Mouse (Mus musculus) limb, embryonic 15.5 days (tissue): ENCODE data around the gene Fat3. TPM values are rescaled to one million over a fixed set of nuclear protein-coding genes. Genes with fewer than 3 reads are reported as not detected.

ENCODE experiments used
- ATAC-seq: fragments of 200-750 bp; cut with Nextera tagmentation; 2 replicates; pipeline ENCODE4 v1.8.0; 2017; ENCODE audit warnings: low read depth, moderate TSS enrichment; ENCODE audit not compliant: insufficient number of reproducible peaks, low FRiP score, low TSS enrichment
- H3K27ac ChIP-seq: fragments of 300-500 bp; sonication (generic); 2 replicates; pipeline ENCODE4 v1.5.1; 2015; ENCODE audit warnings: moderate library complexity, mild to moderate bottlenecking, inconsistent platforms
- H3K27me3 ChIP-seq: fragments of 300-500 bp; sonication (generic); 2 replicates; pipeline ENCODE4 v1.6.1; 2015; ENCODE audit warnings: inconsistent platforms
- H3K36me3 ChIP-seq: fragments of 300-500 bp; sonication (generic); 2 replicates; pipeline ENCODE4 v1.6.1; 2015; ENCODE audit warnings: inconsistent platforms
- H3K4me1 ChIP-seq: fragments of 300-500 bp; sonication (generic); 2 replicates; pipeline ENCODE4 v1.6.1; 2015; ENCODE audit warnings: inconsistent platforms
- H3K4me2 ChIP-seq: fragments of 300-500 bp; sonication (generic); 2 replicates; pipeline ENCODE4 v1.6.1; 2015; ENCODE audit warnings: mild to moderate bottlenecking, inconsistent platforms
- H3K4me3 ChIP-seq: fragments of 300-500 bp; sonication (generic); 2 replicates; pipeline ENCODE4 v1.5.1; 2015; ENCODE audit warnings: mild to moderate bottlenecking, inconsistent platforms
- H3K9ac ChIP-seq: fragments of 300-500 bp; sonication (generic); 2 replicates; pipeline ENCODE4 v1.6.1; 2015; ENCODE audit warnings: inconsistent platforms
- H3K9me3 ChIP-seq: fragments of 300-500 bp; sonication (generic); 2 replicates; pipeline ENCODE4 v1.6.1; 2016; ENCODE audit warnings: inconsistent platforms
- WGBS: fragments of 180-500 bp; shearing (Covaris S2); methylation state at CpG from one replicate; pipeline ENCODE4 v1.1.7; 2015; 5-methylcytosine and 5-hydroxymethylcytosine counted together
- polyA plus RNA-seq: library from polyadenylated mRNA; unstranded; fragments of >200 nt; fragmentation: Nextera tagmentation; extraction: Ambion mirVana; gene quantifications from 2 replicates; pipeline ENCODE4 v1.2.1, GENCODE M21; 2015

Gene Fat3
- polyA plus RNA-seq, 1 experiment from 2014 or later = 2.6 TPM

GRCm38 (mm10) chr9:15919373-15920005 lies 581.6 kb downstream of the Fat3 start:
- WGBS = 44% methylated on average over 5 of the region's 5 CpGs
- H3K27me3 ChIP-seq = no peaks in the 10 kb centered on the region
- H3K36me3 ChIP-seq = no peaks in the 10 kb centered on the region
- no peak overlapping the region for H3K9ac ChIP-seq
- H3K9me3 ChIP-seq = no peaks in the 10 kb centered on the region
- no peak overlapping the region for H3K4me2 ChIP-seq
- no peak for ATAC-seq
- H3K27ac ChIP-seq = no peak overlapping the region
- no peak overlapping the region for H3K4me3 ChIP-seq
- no peaks in the 10 kb centered on the region for H3K4me1 ChIP-seq

GRCm38 (mm10) chr9:15916600-15916999 lies 584.5 kb downstream of the Fat3 start:
- no peaks in the 10 kb centered on the region for H3K9me3 ChIP-seq
- H3K9ac ChIP-seq = no peak overlapping the region
- no peaks in the 10 kb centered on the region for H3K27me3 ChIP-seq
- H3K4me3 ChIP-seq = no peak overlapping the region
- no peak for ATAC-seq
- no peaks in the 10 kb centered on the region for H3K36me3 ChIP-seq
- no peak overlapping the region for H3K27ac ChIP-seq
- H3K4me1 ChIP-seq = no peaks in the 10 kb centered on the region
- H3K4me2 ChIP-seq = no peak overlapping the region

- Histone ChIP-seq H3K27me3 (no peaks in the 10 kb centered on the region), H3K9me3 (no peaks in the 10 kb centered on the region), H3K9ac (no peak overlapping the region), H3K4me3 (no peak overlapping the region), H3K27ac (no peak overlapping the region), H3K4me2 (no peak overlapping the region), H3K4me1 (no peaks in the 10 kb centered on the region), H3K36me3 (no peaks in the 10 kb centered on the region)
- ATAC-seq = no peak
- WGBS = 33% methylated on average over 1 of the region's 1 CpGs
Observed at GRCm38 (mm10) chr9:15912735-15913134, 588.4 kb downstream of the Fat3 start.

GRCm38 (mm10) chr9:15909397-15910113 lies 591.5 kb downstream of the Fat3 start:
- no peaks in the 10 kb centered on the region for H3K36me3 ChIP-seq
- no peak overlapping the region for H3K4me3 ChIP-seq
- H3K9me3 ChIP-seq = no peaks in the 10 kb centered on the region
- no peaks in the 10 kb centered on the region for H3K4me1 ChIP-seq
- no peak overlapping the region for H3K4me2 ChIP-seq
- no peak for ATAC-seq
- H3K27me3 ChIP-seq = no peaks in the 10 kb centered on the region
- WGBS = 64% methylated on average over 2 of the region's 2 CpGs
- no peak overlapping the region for H3K9ac ChIP-seq
- no peak overlapping the region for H3K27ac ChIP-seq

GRCm38 (mm10) chr9:15903948-15904750 lies 596.9 kb downstream of the Fat3 start:
- Histone ChIP-seq H3K36me3 (no peaks in the 10 kb centered on the region), H3K9me3 (no peaks in the 10 kb centered on the region), H3K4me3 (no peak overlapping the region), H3K27me3 (no peaks in the 10 kb centered on the region), H3K27ac (no peak overlapping the region), H3K4me1 (no peaks in the 10 kb centered on the region), H3K4me2 (no peak overlapping the region), H3K9ac (no peak overlapping the region)
- ATAC-seq = no peak
- WGBS = 63% methylated on average over 9 of the region's 9 CpGs

- H3K36me3 ChIP-seq = no peaks in the 10 kb centered on the region
- WGBS = 75% methylated on average over 2 of the region's 2 CpGs
- no peak overlapping the region for H3K27ac ChIP-seq
- no peak for ATAC-seq
- no peak overlapping the region for H3K4me2 ChIP-seq
- no peak overlapping the region for H3K9ac ChIP-seq
- no peaks in the 10 kb centered on the region for H3K9me3 ChIP-seq
- H3K27me3 ChIP-seq = no peaks in the 10 kb centered on the region
- H3K4me1 ChIP-seq = no peaks in the 10 kb centered on the region
- H3K4me3 ChIP-seq = no peak overlapping the region
Observed at GRCm38 (mm10) chr9:15898112-15898511, 603.0 kb downstream of the Fat3 start.

- H3K9me3 ChIP-seq = no peaks in the 10 kb centered on the region
- no peak overlapping the region for H3K4me2 ChIP-seq
- no peak overlapping the region for H3K27ac ChIP-seq
- no peaks in the 10 kb centered on the region for H3K36me3 ChIP-seq
- no peak for ATAC-seq
- H3K4me3 ChIP-seq = no peak overlapping the region
- no peak overlapping the region for H3K9ac ChIP-seq
- no peaks in the 10 kb centered on the region for H3K27me3 ChIP-seq
- WGBS = 50% methylated on average over 5 of the region's 5 CpGs
- no peaks in the 10 kb centered on the region for H3K4me1 ChIP-seq
Observed at GRCm38 (mm10) chr9:15886756-15887155, 614.3 kb downstream of the Fat3 start.

- Histone ChIP-seq H3K4me2 (no peak overlapping the region), H3K9ac (no peak overlapping the region), H3K27ac (no peak overlapping the region), H3K9me3 (no peaks in the 10 kb centered on the region), H3K4me1 (0 out of 2 replicates have a peak, but pooled peaks cover 2% of the 10 kb centered on the region), H3K4me3 (no peak overlapping the region), H3K27me3 (no peaks in the 10 kb centered on the region), H3K36me3 (no peaks in the 10 kb centered on the region)
- ATAC-seq = no peak
Observed at GRCm38 (mm10) chr9:15880754-15881153, 620.3 kb downstream of the Fat3 start.

- Histone ChIP-seq H3K27ac (no peak overlapping the region), H3K9ac (no peak overlapping the region), H3K4me3 (no peak overlapping the region), H3K27me3 (no peaks in the 10 kb centered on the region), H3K36me3 (no peaks in the 10 kb centered on the region), H3K4me1 (0 out of 2 replicates have a peak, but pooled peaks cover 2% of the 10 kb centered on the region), H3K9me3 (no peaks in the 10 kb centered on the region), H3K4me2 (no peak overlapping the region)
- WGBS = 16% methylated on average over 3 of the region's 3 CpGs
- no peak for ATAC-seq
Observed at GRCm38 (mm10) chr9:15880160-15880603, 620.9 kb downstream of the Fat3 start.

GRCm38 (mm10) chr9:15874506-15875160 lies 626.5 kb downstream of the Fat3 start, which contains the start of gene Mtnr1b:
Gene Mtnr1b (minus strand): TSS chr9:15874556.
- no peak within 1 kb of the TSS for H3K9ac ChIP-seq
- no peak for ATAC-seq
- 57% methylated on average over 19 of the region's 19 CpGs for WGBS
- H3K9me3 ChIP-seq = no peaks in the 10 kb centered on the region
- H3K4me2 ChIP-seq = no peak within 1 kb of the TSS
- no peaks in the 10 kb centered on the region for H3K36me3 ChIP-seq
- no peak within 1 kb of the TSS for H3K4me3 ChIP-seq
- peaks cover 12% of the 10 kb centered on the region for H3K27me3 ChIP-seq
- no peaks in the 10 kb centered on the region for H3K4me1 ChIP-seq
- no peak within 1 kb of the TSS for H3K27ac ChIP-seq

GRCm38 (mm10) chr9:15870013-15870412 lies 631.1 kb downstream of the Fat3 start:
- no peak overlapping the region for H3K4me2 ChIP-seq
- WGBS = 39% methylated on average over 4 of the region's 4 CpGs
- peaks cover 12% of the 10 kb centered on the region for H3K27me3 ChIP-seq
- no peak overlapping the region for H3K27ac ChIP-seq
- H3K4me3 ChIP-seq = no peak overlapping the region
- H3K9me3 ChIP-seq = no peaks in the 10 kb centered on the region
- peaks cover 5% of the 10 kb centered on the region; the same call in 1 of the 2 replicates for H3K4me1 ChIP-seq
- no peak overlapping the region for H3K9ac ChIP-seq
- H3K36me3 ChIP-seq = no peaks in the 10 kb centered on the region
- no peak for ATAC-seq
